ENCODE assay signal across 25 mouse cellular contexts in the genomic region with DNA sequence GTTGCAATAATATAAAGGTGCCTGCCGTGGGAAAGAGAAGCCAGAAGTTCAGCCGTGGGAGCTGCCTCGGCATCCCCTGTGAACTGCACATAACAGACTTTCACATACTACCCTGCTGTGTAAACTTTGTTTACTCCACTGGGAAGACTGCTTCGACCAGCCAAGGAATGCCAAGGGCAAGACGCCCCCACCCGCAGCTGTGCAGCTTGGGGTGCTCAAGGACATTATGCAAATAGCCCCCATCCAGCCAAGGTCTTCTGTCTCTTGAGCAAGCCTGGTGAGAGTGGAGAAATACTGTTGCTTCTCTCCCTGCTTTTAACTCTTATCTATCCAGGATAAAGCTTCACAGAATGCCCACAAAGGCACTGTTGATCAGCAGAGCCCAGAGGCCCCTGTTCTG. TPM values are rescaled to one million over a fixed set of nuclear protein-coding genes. Genes with fewer than 3 reads are reported as not detected.
DNase-seq lines count a peak whose midpoint lies in the region; ATAC-seq and TF ChIP-seq lines count a peak whose summit lies in the region.
"Had no signal": no experiment of that assay in that cellular context is flagged by ENCODE, and none has a peak within 500 bp of the region (broad histone marks: within the 10 kb centered on the region; RNA-seq: fewer than 3 reads in every experiment).

No protein-coding gene starts in this region.

- no peak for ATAC-seq in forebrain, embryonic 13.5 days
- ATAC-seq: CD4-positive, CD25-positive, alpha-beta regulatory T cell, adult 4 months; forebrain, embryonic 16.5 days; liver, postnatal 0 days had no signal

- no peak overlapping the region for H3K9ac ChIP-seq in forebrain, embryonic 13.5 days
- H3K9ac ChIP-seq: embryonic facial prominence, embryonic 12.5 days; liver, postnatal 0 days; midbrain, embryonic 12.5 days; neural tube, embryonic 13.5 days had no signal

- 90% methylated on average over 6 of the region's 6 CpGs for WGBS in forebrain, embryonic 10.5 days
- 83% methylated on average over 6 of the region's 6 CpGs for WGBS in forebrain, embryonic 13.5 days

- no peak for TF ChIP-seq POLR2A in testis, adult 2 months (IDR thresholded peaks at IDR 0.05; ENCODE audit: control insufficient read depth, low read depth, low read length)

- no peak overlapping the region for H3K4me3 ChIP-seq in testis, adult 2 months (ENCODE audit: control insufficient read depth, low read depth, low read length)
- no peak overlapping the region for H3K4me3 ChIP-seq in forebrain, embryonic 10.5 days
- no peak overlapping the region for H3K4me3 ChIP-seq in forebrain, embryonic 13.5 days
- H3K4me3 ChIP-seq: embryonic facial prominence, embryonic 12.5 days; erythroblast, embryonic 14.5 days; hindbrain, embryonic 10.5 days; limb, embryonic 10.5 days; midbrain, embryonic 12.5 days; neural tube, embryonic 13.5 days had no signal

- H3K9me3 ChIP-seq in forebrain, embryonic 10.5 days: no peaks in the 10 kb centered on the region
- H3K9me3 ChIP-seq in forebrain, embryonic 13.5 days (replicated peaks): no peaks in the 10 kb centered on the region
- H3K9me3 ChIP-seq: embryonic facial prominence, embryonic 12.5 days; hindbrain, embryonic 10.5 days; limb, embryonic 10.5 days; midbrain, embryonic 12.5 days; neural tube, embryonic 13.5 days had no signal

- H3K27ac ChIP-seq in testis, adult 2 months (ENCODE audit: control insufficient read depth, insufficient read depth, low read depth, low read length): peak overlapping the region; percentile 49
- no peak overlapping the region for H3K27ac ChIP-seq in forebrain, embryonic 10.5 days
- no peak overlapping the region for H3K27ac ChIP-seq in forebrain, embryonic 13.5 days
- H3K27ac ChIP-seq: embryonic facial prominence, embryonic 12.5 days; hindbrain, embryonic 10.5 days; limb, embryonic 10.5 days; midbrain, embryonic 12.5 days; neural tube, embryonic 13.5 days had no signal

- no peaks in the 10 kb centered on the region for H3K27me3 ChIP-seq in testis, adult 2 months (ENCODE audit: control insufficient read depth, insufficient read depth, low read length)
- no peaks in the 10 kb centered on the region for H3K27me3 ChIP-seq in forebrain, embryonic 10.5 days (ENCODE audit: poor library complexity, severe bottlenecking)
- no peaks in the 10 kb centered on the region for H3K27me3 ChIP-seq in forebrain, embryonic 13.5 days
- H3K27me3 ChIP-seq: embryonic facial prominence, embryonic 12.5 days; midbrain, embryonic 12.5 days; neural tube, embryonic 13.5 days had no signal

- no peak overlapping the region for H3K4me2 ChIP-seq in forebrain, embryonic 13.5 days
- H3K4me2 ChIP-seq: embryonic facial prominence, embryonic 12.5 days; midbrain, embryonic 12.5 days; neural tube, embryonic 13.5 days had no signal

- H3K36me3 ChIP-seq in testis, adult 2 months (ENCODE audit: control insufficient read depth, insufficient read depth, low read length): no peaks in the 10 kb centered on the region
- no peaks in the 10 kb centered on the region for H3K36me3 ChIP-seq in forebrain, embryonic 10.5 days (replicated peaks)
- H3K36me3 ChIP-seq in forebrain, embryonic 13.5 days (ENCODE audit: poor library complexity, severe bottlenecking): no peaks in the 10 kb centered on the region
- H3K36me3 ChIP-seq: embryonic facial prominence, embryonic 12.5 days; hindbrain, embryonic 10.5 days; limb, embryonic 10.5 days; midbrain, embryonic 12.5 days; neural tube, embryonic 13.5 days had no signal

- DNase-seq in kidney, adult 11 months: peak; percentile 5
- no peak for DNase-seq in kidney, postnatal 25 days
- peak; percentile 95 for DNase-seq in R1 (ENCODE audit: low read depth, low spot score)
- peak; percentile 79 for DNase-seq in adrenal gland, postnatal 10 days
- DNase-seq in natural killer cell, adult 2 months (ENCODE audit: low spot score in 2 of 2): no peak
- no peak for DNase-seq in forebrain, embryonic 10.5 days (ENCODE audit: extremely low spot score, low spot score)
- DNase-seq: cerebellum, adult 9-11 months; gastrocnemius, postnatal 36 days; kidney, adult 2 months; kidney, postnatal 10 days; liver, postnatal 0 days; thymus, postnatal 4 days had no signal

- no peaks in the 10 kb centered on the region for H3K4me1 ChIP-seq in testis, adult 2 months (ENCODE audit: control insufficient read depth, insufficient read depth, low read length)
- H3K4me1 ChIP-seq in forebrain, embryonic 10.5 days: no peaks in the 10 kb centered on the region
- H3K4me1 ChIP-seq in forebrain, embryonic 13.5 days: no peaks in the 10 kb centered on the region
- H3K4me1 ChIP-seq: embryonic facial prominence, embryonic 12.5 days; hindbrain, embryonic 10.5 days; limb, embryonic 10.5 days; midbrain, embryonic 12.5 days; neural tube, embryonic 13.5 days had no signal

- no peak for TF ChIP-seq CTCF in testis, adult 2 months (IDR thresholded peaks at IDR 0.05; ENCODE audit: control insufficient read depth, insufficient read depth, insufficient replicate concordance, low read depth, low read length)

RNA-seq across cellular contexts. Expression of a gene that starts 8.2 kb away (rescaled TPM):
- 100 to 1,000 TPM; 263 to 490 TPM for total RNA-seq in adrenal gland, postnatal 10 days (2021)
- 74.2 and 107 TPM in 2 replicates for polyA plus RNA-seq in testis, adult 2 months (2012; rRNA removed)
- polyA plus RNA-seq in forebrain, embryonic 10.5 days (2016; fragmentation: Nextera tagmentation; extraction: Ambion mirVana): 0.22 and 0.37 TPM in 2 replicates
- polyA plus RNA-seq in forebrain, embryonic 13.5 days (2015; fragmentation: Nextera tagmentation; extraction: Ambion mirVana): 0.10 TPM in 1 of 2 replicates, not detected in the other
- total RNA-seq: gastrocnemius, postnatal 36 days; left cerebral cortex, adult 18-20 months had no signal
- polyA plus RNA-seq: erythroblast, embryonic 14.5 days; forebrain, embryonic 16.5 days; liver, adult 2 months; liver, postnatal 0 days had no signal

RNA-seq across cellular contexts. Expression of a gene that starts 10.1 kb away (rescaled TPM):
- total RNA-seq in adrenal gland, postnatal 10 days (2021): not detected
- polyA plus RNA-seq in testis, adult 2 months (2012; rRNA removed): 1.4 and 1.5 TPM in 2 replicates
- 2.0 and 2.9 TPM in 2 replicates for polyA plus RNA-seq in forebrain, embryonic 10.5 days (2016; fragmentation: Nextera tagmentation; extraction: Ambion mirVana)
- 0.38 TPM in 1 of 2 replicates, not detected in the other for polyA plus RNA-seq in forebrain, embryonic 13.5 days (2015; fragmentation: Nextera tagmentation; extraction: Ambion mirVana)
- total RNA-seq: gastrocnemius, postnatal 36 days; left cerebral cortex, adult 18-20 months; liver, adult 2 months had no signal
- polyA plus RNA-seq: CD4-positive, CD25-positive, alpha-beta regulatory T cell, adult 4 months; erythroblast, embryonic 14.5 days; forebrain, embryonic 16.5 days; heart, embryonic 16.5 days; kidney, adult 2 months; limb, embryonic 10.5 days; liver, adult 2 months; liver, postnatal 0 days; midbrain, embryonic 12.5 days; neural tube, embryonic 13.5 days had no signal

RNA-seq across cellular contexts. Expression of a gene that starts 22.4 kb away (rescaled TPM):
- not detected for total RNA-seq in adrenal gland, postnatal 10 days (2021)
- polyA plus RNA-seq in testis, adult 2 months (2012; rRNA removed): not detected in 2 replicates
- polyA plus RNA-seq in forebrain, embryonic 10.5 days (2016; fragmentation: Nextera tagmentation; extraction: Ambion mirVana): not detected in 2 replicates
- not detected in 2 replicates for polyA plus RNA-seq in forebrain, embryonic 13.5 days (2015; fragmentation: Nextera tagmentation; extraction: Ambion mirVana)
- total RNA-seq: gastrocnemius, postnatal 36 days; left cerebral cortex, adult 18-20 months; liver, adult 2 months had no signal
- polyA plus RNA-seq: CD4-positive, CD25-positive, alpha-beta regulatory T cell, adult 4 months; erythroblast, embryonic 14.5 days; forebrain, embryonic 16.5 days; heart, embryonic 16.5 days; hindbrain, embryonic 10.5 days; kidney, adult 2 months; limb, embryonic 10.5 days; liver, adult 2 months; liver, postnatal 0 days; midbrain, embryonic 12.5 days; neural tube, embryonic 13.5 days had no signal

RNA-seq across cellular contexts. Expression of a gene that starts 32.7 kb away (rescaled TPM):
- total RNA-seq in adrenal gland, postnatal 10 days (2021): not detected
- polyA plus RNA-seq in testis, adult 2 months (2012; rRNA removed): 0.94 and 5.6 TPM in 2 replicates
- polyA plus RNA-seq in forebrain, embryonic 10.5 days (2016; fragmentation: Nextera tagmentation; extraction: Ambion mirVana): 0.37 and 0.64 TPM in 2 replicates
- polyA plus RNA-seq in forebrain, embryonic 13.5 days (2015; fragmentation: Nextera tagmentation; extraction: Ambion mirVana): not detected in 2 replicates
- total RNA-seq: gastrocnemius, postnatal 36 days; left cerebral cortex, adult 18-20 months; liver, adult 2 months had no signal
- polyA plus RNA-seq: CD4-positive, CD25-positive, alpha-beta regulatory T cell, adult 4 months; erythroblast, embryonic 14.5 days; forebrain, embryonic 16.5 days; heart, embryonic 16.5 days; kidney, adult 2 months; limb, embryonic 10.5 days; liver, adult 2 months; liver, postnatal 0 days; midbrain, embryonic 12.5 days; neural tube, embryonic 13.5 days had no signal

RNA-seq across cellular contexts. Expression of a gene that starts 41.3 kb away (rescaled TPM):
- not detected for total RNA-seq in adrenal gland, postnatal 10 days (2021)
- not detected in 2 replicates for polyA plus RNA-seq in testis, adult 2 months (2012; rRNA removed)
- not detected in 2 replicates for polyA plus RNA-seq in forebrain, embryonic 10.5 days (2016; fragmentation: Nextera tagmentation; extraction: Ambion mirVana)
- polyA plus RNA-seq in forebrain, embryonic 13.5 days (2015; fragmentation: Nextera tagmentation; extraction: Ambion mirVana): not detected in 2 replicates
- total RNA-seq: gastrocnemius, postnatal 36 days; left cerebral cortex, adult 18-20 months; liver, adult 2 months had no signal
- polyA plus RNA-seq: CD4-positive, CD25-positive, alpha-beta regulatory T cell, adult 4 months; erythroblast, embryonic 14.5 days; forebrain, embryonic 16.5 days; hindbrain, embryonic 10.5 days; kidney, adult 2 months; limb, embryonic 10.5 days; liver, adult 2 months; liver, postnatal 0 days had no signal

Comparison
In these comparisons a context has a peak if more than half of its experiments do, and no peak if none do; other contexts are left out.
1. DNase-seq: peak in kidney, adult 11 months (single experiment), R1 (single experiment) and adrenal gland, postnatal 10 days (single experiment); none in kidney, postnatal 25 days (0 of 2), natural killer cell, adult 2 months (0 of 2) and forebrain, embryonic 10.5 days (single experiment).
2. RNA of a gene that starts 8.2 kb away (polyA plus RNA-seq): 74.2 to 107 TPM in testis, adult 2 months; 0.22 to 0.37 TPM in forebrain, embryonic 10.5 days and 0.10 TPM in forebrain, embryonic 13.5 days; every median in the first group is over 10 times any median in the second.